Mouse (Mus musculus): ENCODE results near the gene Anapc2. TPM values are rescaled to one million over a fixed set of nuclear protein-coding genes. Genes with fewer than 3 reads are reported as not detected.

The Anapc2 gene
- polyA plus RNA-seq, 1 experiment from 2014 or later, result 128 TPM

GRCm38 (mm10) chr2:25272515-25272914 is 237 bp downstream of the Anapc2 start:
- Histone ChIP-seq H3K27ac (ENCODE audit: low read depth, low read length) (peak overlapping the region; percentile 31; the same call in 1 of the 2 replicates), H3K27me3 (ENCODE audit: control insufficient read depth, insufficient read depth, low read length) (no peaks in the 10 kb centered on the region), H3K36me3 (ENCODE audit: control insufficient read depth, insufficient read depth, low read length) (peaks cover 5% of the 10 kb centered on the region), H3K4me1 (ENCODE audit: control insufficient read depth, insufficient read depth, low read length) (peaks cover 17% of the 10 kb centered on the region), H3K9ac (ENCODE audit: low read length) (peak overlapping the region; percentile 70), H3K4me2 (ENCODE audit: low read depth) (peak overlapping the region; percentile 92), H3K4me3 (ENCODE audit: low read depth, low read length) (peak overlapping the region; percentile 87), H3K9me3 (ENCODE audit: control insufficient read depth, low read length) (no peaks in the 10 kb centered on the region)
- WGBS, result under 1% methylated on average over 29 of the region's 29 CpGs
- DNase-seq (ENCODE audit: low spot score) (no peak), ATAC-seq (ENCODE audit: insufficient read depth, low FRiP score, low TSS enrichment) (peak; percentile 51)

GRCm38 (mm10) chr2:25273010-25273409 is 732 bp downstream of the Anapc2 start:
- Histone ChIP-seq H3K4me3 (ENCODE audit: low read depth, low read length) (peak overlapping the region; percentile 87), H3K27me3 (ENCODE audit: control insufficient read depth, insufficient read depth, low read length) (no peaks in the 10 kb centered on the region), H3K36me3 (ENCODE audit: control insufficient read depth, insufficient read depth, low read length) (peaks cover 8% of the 10 kb centered on the region), H3K4me1 (ENCODE audit: control insufficient read depth, insufficient read depth, low read length) (peaks cover 17% of the 10 kb centered on the region), H3K9ac (ENCODE audit: low read length) (peak overlapping the region; percentile 70), H3K9me3 (ENCODE audit: control insufficient read depth, low read length) (no peaks in the 10 kb centered on the region), H3K4me2 (ENCODE audit: low read depth) (peak overlapping the region; percentile 92), H3K27ac (ENCODE audit: low read depth, low read length) (no peak overlapping the region)
- ATAC-seq (ENCODE audit: insufficient read depth, low FRiP score, low TSS enrichment) (no peak), DNase-seq (ENCODE audit: low spot score) (no peak)
- WGBS, result 40% methylated on average over 16 of the region's 16 CpGs

GRCm38 (mm10) chr2:25278928-25279882 is 6.9 kb downstream of the Anapc2 start:
- WGBS, result 67% methylated on average over 13 of the region's 13 CpGs

DNA sequence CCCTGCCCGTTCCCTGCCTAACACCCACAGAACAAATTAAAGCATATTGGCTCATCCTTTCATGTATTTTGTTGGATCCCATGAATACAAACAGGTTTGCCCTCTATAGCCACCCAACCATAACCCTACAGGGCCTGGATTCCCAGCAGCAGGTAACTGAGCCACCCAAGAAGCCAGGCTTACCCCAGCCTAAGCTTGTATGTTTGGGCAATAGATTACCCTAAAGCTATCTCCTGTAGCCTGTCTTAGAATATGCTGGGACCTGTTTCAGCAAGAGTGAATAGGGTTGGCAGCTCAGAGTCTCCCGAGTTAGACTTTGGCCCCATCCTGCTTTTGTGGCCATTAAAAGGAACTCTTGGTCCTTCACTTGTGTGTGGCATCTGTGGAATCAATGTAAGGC is 13.3 kb downstream of the Anapc2 start:
- H3K9ac ChIP-seq (ENCODE audit: low read length), result no peak overlapping the region
- no peaks in the 10 kb centered on the region for H3K4me1 ChIP-seq (ENCODE audit: control insufficient read depth, insufficient read depth, low read length)
- no peak overlapping the region for H3K4me3 ChIP-seq (ENCODE audit: low read depth, low read length)
- H3K36me3 ChIP-seq (ENCODE audit: control insufficient read depth, insufficient read depth, low read length), result peaks cover 23% of the 10 kb centered on the region
- H3K4me2 ChIP-seq (ENCODE audit: low read depth), result no peak overlapping the region
- 94% methylated on average over 2 of the region's 2 CpGs for WGBS
- ATAC-seq (ENCODE audit: insufficient read depth, low FRiP score, low TSS enrichment) (no peak), DNase-seq (ENCODE audit: low spot score) (no peak)
- H3K9me3 ChIP-seq (ENCODE audit: control insufficient read depth, low read length), result no peaks in the 10 kb centered on the region
- peaks cover 30% of the 10 kb centered on the region for H3K27me3 ChIP-seq (ENCODE audit: control insufficient read depth, insufficient read depth, low read length)
- no peak overlapping the region for H3K27ac ChIP-seq (ENCODE audit: low read depth, low read length)

More at GRCm38 (mm10) chr2:25278928-25279882, 6.9 kb downstream of the Anapc2 start:
- H3K9ac ChIP-seq (ENCODE audit: low read length), result no peak overlapping the region
- DNase-seq (ENCODE audit: low spot score), result peak; percentile 81
- no peak overlapping the region for H3K27ac ChIP-seq (ENCODE audit: low read depth, low read length)
- no peak overlapping the region for H3K4me2 ChIP-seq (ENCODE audit: low read depth)
- H3K4me3 ChIP-seq (ENCODE audit: low read depth, low read length), result no peak overlapping the region
- H3K27me3 ChIP-seq (ENCODE audit: control insufficient read depth, insufficient read depth, low read length), result no peaks in the 10 kb centered on the region
- H3K9me3 ChIP-seq (ENCODE audit: control insufficient read depth, low read length), result no peaks in the 10 kb centered on the region
- H3K36me3 ChIP-seq (ENCODE audit: control insufficient read depth, insufficient read depth, low read length), result peaks cover 28% of the 10 kb centered on the region
- no peaks in the 10 kb centered on the region for H3K4me1 ChIP-seq (ENCODE audit: control insufficient read depth, insufficient read depth, low read length)
- no peak for ATAC-seq (ENCODE audit: insufficient read depth, low FRiP score, low TSS enrichment)

DNA sequence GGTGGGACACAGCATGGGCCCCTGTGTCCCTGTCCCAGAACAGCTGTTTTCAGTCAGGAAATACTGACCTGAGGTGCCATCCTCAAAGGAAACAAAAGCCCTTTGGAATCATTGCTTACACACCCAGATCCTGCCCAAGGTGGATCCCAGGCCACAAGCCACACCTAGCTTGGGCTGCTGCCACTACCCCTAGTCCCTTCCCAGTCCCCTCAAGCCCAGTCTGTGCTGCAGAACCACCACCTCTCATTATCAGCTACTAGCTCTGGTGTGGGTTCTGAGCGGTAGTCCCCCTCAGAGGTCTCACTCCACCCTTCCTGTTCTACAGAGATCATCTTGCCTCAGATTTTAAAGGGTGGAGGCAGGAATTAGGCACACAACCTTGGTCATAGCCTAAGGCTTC is 14.0 kb downstream of the Anapc2 start:
- ATAC-seq (ENCODE audit: insufficient read depth, low FRiP score, low TSS enrichment) (no peak), DNase-seq (ENCODE audit: low spot score) (no peak)
- peaks cover 37% of the 10 kb centered on the region for H3K27me3 ChIP-seq (ENCODE audit: control insufficient read depth, insufficient read depth, low read length)
- H3K4me1 ChIP-seq (ENCODE audit: control insufficient read depth, insufficient read depth, low read length), result no peaks in the 10 kb centered on the region
- no peak overlapping the region for H3K4me2 ChIP-seq (ENCODE audit: low read depth)
- no peaks in the 10 kb centered on the region for H3K9me3 ChIP-seq (ENCODE audit: control insufficient read depth, low read length)
- no peak overlapping the region for H3K9ac ChIP-seq (ENCODE audit: low read length)
- H3K4me3 ChIP-seq (ENCODE audit: low read depth, low read length), result no peak overlapping the region
- H3K27ac ChIP-seq (ENCODE audit: low read depth, low read length), result no peak overlapping the region
- H3K36me3 ChIP-seq (ENCODE audit: control insufficient read depth, insufficient read depth, low read length), result peaks cover 17% of the 10 kb centered on the region
- 93% methylated on average over 1 of the region's 1 CpGs for WGBS

GRCm38 (mm10) chr2:25286837-25287636 is 14.8 kb downstream of the Anapc2 start:
- H3K27ac ChIP-seq (ENCODE audit: low read depth, low read length), result no peak overlapping the region
- H3K4me2 ChIP-seq (ENCODE audit: low read depth), result no peak overlapping the region
- H3K4me1 ChIP-seq (ENCODE audit: control insufficient read depth, insufficient read depth, low read length), result no peaks in the 10 kb centered on the region
- H3K27me3 ChIP-seq (ENCODE audit: control insufficient read depth, insufficient read depth, low read length), result peaks cover 45% of the 10 kb centered on the region
- H3K36me3 ChIP-seq (ENCODE audit: control insufficient read depth, insufficient read depth, low read length), result peaks cover 17% of the 10 kb centered on the region
- no peak for DNase-seq (ENCODE audit: low spot score)
- 59% methylated on average over 7 of the region's 7 CpGs for WGBS
- no peak overlapping the region for H3K9ac ChIP-seq (ENCODE audit: low read length)
- H3K9me3 ChIP-seq (ENCODE audit: control insufficient read depth, low read length), result no peaks in the 10 kb centered on the region
- ATAC-seq (ENCODE audit: insufficient read depth, low FRiP score, low TSS enrichment), result no peak
- H3K4me3 ChIP-seq (ENCODE audit: low read depth, low read length), result no peak overlapping the region

DNA sequence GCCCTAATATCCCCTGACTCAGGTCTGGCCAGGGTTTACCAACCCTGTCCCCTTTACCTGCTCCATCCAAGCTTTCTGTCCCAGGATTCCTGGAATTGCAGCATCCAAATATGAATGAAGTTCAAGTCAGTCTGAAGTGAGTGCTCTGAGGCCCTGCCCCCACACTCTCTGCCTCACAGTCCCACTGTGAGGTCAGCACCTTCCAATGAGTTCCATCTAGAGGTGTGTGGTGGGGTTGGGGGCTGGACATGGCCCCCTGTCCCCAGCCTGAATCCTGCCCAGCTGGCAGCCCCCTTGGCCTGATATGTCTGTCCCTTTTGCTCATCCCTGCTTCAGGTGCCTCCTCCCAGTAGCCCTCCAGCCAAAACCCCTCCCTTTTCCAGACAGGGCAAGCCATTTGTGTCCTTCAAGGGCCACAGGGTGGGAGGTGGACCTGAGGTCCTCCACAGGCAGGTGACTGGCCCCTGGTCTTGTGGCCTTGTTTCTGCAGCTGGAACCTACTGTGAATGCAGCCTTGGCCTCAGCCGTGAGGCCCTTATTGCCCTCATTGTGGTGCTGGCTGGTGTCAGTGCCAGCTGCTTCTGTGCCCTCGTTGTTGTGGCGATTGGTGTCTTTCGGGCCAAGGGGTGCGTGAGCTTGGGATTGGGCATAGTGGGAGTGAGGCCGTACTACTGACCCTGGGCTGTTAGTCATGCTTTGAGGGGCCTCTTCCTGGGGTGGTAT is 15.8 kb downstream of the Anapc2 start, which contains the start of gene Tmem210:
Tmem210 (plus strand) TSS at position 219 of the 723 bp plus-strand sequence.
- no peaks in the 10 kb centered on the region for H3K9me3 ChIP-seq (ENCODE audit: control insufficient read depth, low read length)
- H3K4me1 ChIP-seq (ENCODE audit: control insufficient read depth, insufficient read depth, low read length), result no peaks in the 10 kb centered on the region
- peaks cover 14% of the 10 kb centered on the region for H3K36me3 ChIP-seq (ENCODE audit: control insufficient read depth, insufficient read depth, low read length)
- whole genome bisulfite sequencing, result 85% methylated on average over 6 of the region's 6 CpGs
- no peak within 1 kb of the TSS for H3K27ac ChIP-seq (ENCODE audit: low read depth, low read length)
- H3K27me3 ChIP-seq (ENCODE audit: control insufficient read depth, insufficient read depth, low read length), result peaks cover 53% of the 10 kb centered on the region
- H3K4me3 ChIP-seq (ENCODE audit: low read depth, low read length), result no peak within 1 kb of the TSS
- DNase-seq (ENCODE audit: low spot score) (no peak), ATAC-seq (ENCODE audit: insufficient read depth, low FRiP score, low TSS enrichment) (no peak)
- H3K9ac ChIP-seq (ENCODE audit: low read length), result no peak within 1 kb of the TSS
- H3K4me2 ChIP-seq (ENCODE audit: low read depth), result no peak within 1 kb of the TSS

GRCm38 (mm10) chr2:25288734-25289345 is 16.6 kb downstream of the Anapc2 start:
- Histone ChIP-seq H3K4me2 (ENCODE audit: low read depth) (no peak overlapping the region), H3K4me3 (ENCODE audit: low read depth, low read length) (no peak overlapping the region), H3K4me1 (ENCODE audit: control insufficient read depth, insufficient read depth, low read length) (no peaks in the 10 kb centered on the region), H3K27ac (ENCODE audit: low read depth, low read length) (no peak overlapping the region), H3K9me3 (ENCODE audit: control insufficient read depth, low read length) (no peaks in the 10 kb centered on the region), H3K36me3 (ENCODE audit: control insufficient read depth, insufficient read depth, low read length) (peaks cover 14% of the 10 kb centered on the region), H3K9ac (ENCODE audit: low read length) (no peak overlapping the region), H3K27me3 (ENCODE audit: control insufficient read depth, insufficient read depth, low read length) (peaks cover 56% of the 10 kb centered on the region)
- ATAC-seq (ENCODE audit: insufficient read depth, low FRiP score, low TSS enrichment) (no peak), DNase-seq (ENCODE audit: low spot score) (no peak)
- WGBS, result 85% methylated on average over 7 of the region's 7 CpGs
